Mouse (Mus musculus): ENCODE measurements around the gene Bco1. TPM values are rescaled to one million over a fixed set of nuclear protein-coding genes. Genes with fewer than 3 reads are reported as not detected.

The Bco1 gene
- polyA plus RNA-seq, 1 experiment from 2014 or later = 0.49 TPM

DNA sequence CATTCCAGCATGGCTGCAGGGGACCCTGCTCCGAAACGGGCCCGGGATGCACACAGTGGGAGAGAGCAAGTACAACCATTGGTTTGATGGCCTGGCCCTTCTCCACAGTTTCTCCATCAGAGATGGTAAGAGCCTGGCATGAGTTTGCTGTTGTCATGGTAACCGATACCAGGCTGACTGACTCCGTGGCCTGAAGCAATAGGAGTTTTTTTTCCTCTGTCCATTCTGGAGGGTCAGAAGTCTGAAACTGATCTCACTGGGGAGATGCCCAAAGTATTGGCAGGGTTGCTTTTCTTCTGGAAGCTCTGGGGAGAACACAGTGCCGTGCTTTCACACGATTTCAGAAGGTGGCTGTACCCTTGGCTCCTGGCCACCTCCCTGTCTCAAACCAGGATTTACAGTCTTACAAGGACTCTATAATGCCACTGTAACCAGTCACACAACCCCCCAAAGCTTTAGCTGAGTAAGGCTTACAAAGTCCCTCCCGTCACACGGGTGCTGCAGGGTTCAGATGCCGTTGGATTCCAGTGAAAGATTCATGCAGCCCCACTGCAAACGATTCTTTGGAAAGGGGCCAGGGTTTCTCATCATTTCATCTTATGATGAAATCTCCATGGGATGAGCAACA lies 2.0 kb downstream of the Bco1 start:
- no peaks in the 10 kb centered on the region for H3K27me3 ChIP-seq (ENCODE audit: control insufficient read depth, insufficient read depth, low read length)
- ATAC-seq (ENCODE audit: low FRiP score, low TSS enrichment) = peak; percentile 20; the same call in 1 of the 2 replicates
- no peak for TF ChIP-seq CTCF (IDR thresholded peaks at IDR 0.05; ENCODE audit: low read depth)
- no peak for TF ChIP-seq EP300 (optimal IDR thresholded peaks at IDR 0.05)
- H3K36me3 ChIP-seq (ENCODE audit: control insufficient read depth, insufficient read depth, low read length) = no peaks in the 10 kb centered on the region
- peak overlapping the region; percentile 25; the same call in 1 of the 2 replicates for H3K4me2 ChIP-seq (replicated peaks; ENCODE audit: low read depth)
- no peak for DNase-seq (ENCODE audit: low spot score)
- H3K27ac ChIP-seq (replicated peaks) = peak overlapping the region; percentile 53; the same call in 1 of the 2 replicates
- H3K4me1 ChIP-seq (replicated peaks; ENCODE audit: control insufficient read depth, insufficient read depth) = no peaks in the 10 kb centered on the region
- H3K4me3 ChIP-seq (ENCODE audit: low read depth, low read length) = no peak overlapping the region
- no peak overlapping the region for H3K9ac ChIP-seq (ENCODE audit: low read length)
- no peaks in the 10 kb centered on the region for H3K9me3 ChIP-seq (ENCODE audit: control insufficient read depth, low read length)
- WGBS = 25% methylated on average over 11 of the region's 11 CpGs

DNA sequence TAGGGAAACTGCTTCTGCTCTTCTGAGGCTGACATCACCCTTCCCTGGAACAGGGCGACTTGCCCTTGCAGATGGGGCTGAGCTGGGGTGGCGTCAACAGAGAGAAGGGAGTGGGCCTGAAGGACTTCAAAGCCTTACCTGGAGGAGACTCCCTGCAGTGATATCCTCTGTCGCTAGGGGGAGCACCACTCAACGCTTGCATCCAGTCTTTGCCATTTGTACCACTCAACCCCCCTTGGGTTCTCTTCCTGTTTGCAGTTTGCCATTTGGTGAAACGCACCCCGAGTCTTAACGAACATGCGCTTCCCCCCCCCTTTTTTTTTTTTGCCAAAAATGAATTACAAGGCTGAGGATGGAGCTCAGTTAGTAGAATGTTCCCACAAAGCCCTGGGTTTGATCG lies 11.9 kb downstream of the Bco1 start:
- Histone ChIP-seq H3K36me3 (ENCODE audit: control insufficient read depth, insufficient read depth, low read length) (no peaks in the 10 kb centered on the region), H3K9ac (ENCODE audit: low read length) (no peak overlapping the region), H3K4me3 (ENCODE audit: low read depth, low read length) (no peak overlapping the region), H3K4me2 (replicated peaks; ENCODE audit: low read depth) (no peak overlapping the region), H3K27me3 (ENCODE audit: control insufficient read depth, insufficient read depth, low read length) (no peaks in the 10 kb centered on the region), H3K4me1 (replicated peaks; ENCODE audit: control insufficient read depth, insufficient read depth) (no peaks in the 10 kb centered on the region), H3K9me3 (ENCODE audit: control insufficient read depth, low read length) (no peaks in the 10 kb centered on the region), H3K27ac (replicated peaks) (no peak overlapping the region)
- 10% methylated on average over 9 of the region's 9 CpGs for WGBS
- ATAC-seq (ENCODE audit: low FRiP score, low TSS enrichment) = peak; percentile 41; the same call in 1 of the 2 replicates
- peak; percentile 79 for DNase-seq (ENCODE audit: low spot score)
- TF ChIP-seq CTCF (IDR thresholded peaks at IDR 0.05; ENCODE audit: low read depth) (peak; percentile 91), EP300 (optimal IDR thresholded peaks at IDR 0.05) (no peak)

DNA sequence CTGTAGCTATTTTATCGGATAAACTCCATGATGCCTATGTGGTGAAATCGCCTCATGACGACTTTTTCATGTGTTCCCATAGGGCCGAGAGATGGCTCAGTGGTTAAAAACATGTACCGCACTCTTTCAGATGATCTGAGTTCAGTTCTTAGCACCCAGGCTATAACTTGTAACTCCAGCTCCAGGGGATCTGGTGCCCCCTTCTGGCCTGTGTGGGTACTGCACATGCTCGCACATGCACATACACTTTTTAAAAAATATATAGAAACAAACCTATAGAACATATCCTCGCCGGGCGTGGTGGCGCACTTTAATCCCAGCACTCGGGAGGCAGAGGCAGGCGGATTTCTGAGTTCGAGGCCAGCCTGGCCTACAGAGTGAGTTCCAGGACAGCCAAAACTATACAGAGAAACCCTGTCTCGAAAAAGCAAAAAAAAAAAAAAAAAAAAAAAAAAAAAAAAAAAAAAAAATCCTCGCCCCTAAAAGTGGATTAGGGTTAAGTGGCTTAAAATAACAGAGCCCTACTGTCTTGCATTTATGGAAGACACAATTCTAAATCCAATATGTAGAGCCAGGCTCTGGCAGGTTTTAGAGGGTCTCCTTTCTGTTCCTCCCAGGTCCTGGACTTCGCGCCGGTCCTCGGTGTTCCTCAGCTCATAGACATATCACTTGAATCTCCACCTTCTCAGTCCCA lies 13.5 kb downstream of the Bco1 start:
- no peak for ATAC-seq (ENCODE audit: low FRiP score, low TSS enrichment)
- WGBS = 91% methylated on average over 18 of the region's 19 CpGs
- Histone ChIP-seq H3K9me3 (ENCODE audit: control insufficient read depth, low read length) (no peaks in the 10 kb centered on the region), H3K4me2 (replicated peaks; ENCODE audit: low read depth) (no peak overlapping the region), H3K4me1 (replicated peaks; ENCODE audit: control insufficient read depth, insufficient read depth) (no peaks in the 10 kb centered on the region), H3K4me3 (ENCODE audit: low read depth, low read length) (no peak overlapping the region), H3K27me3 (ENCODE audit: control insufficient read depth, insufficient read depth, low read length) (no peaks in the 10 kb centered on the region), H3K9ac (ENCODE audit: low read length) (no peak overlapping the region), H3K36me3 (ENCODE audit: control insufficient read depth, insufficient read depth, low read length) (no peaks in the 10 kb centered on the region), H3K27ac (replicated peaks) (no peak overlapping the region)
- peak; percentile 43 for TF ChIP-seq CTCF (IDR thresholded peaks at IDR 0.05; ENCODE audit: low read depth)
- no peak for TF ChIP-seq EP300 (optimal IDR thresholded peaks at IDR 0.05)
- no peak for DNase-seq (ENCODE audit: low spot score)

DNA sequence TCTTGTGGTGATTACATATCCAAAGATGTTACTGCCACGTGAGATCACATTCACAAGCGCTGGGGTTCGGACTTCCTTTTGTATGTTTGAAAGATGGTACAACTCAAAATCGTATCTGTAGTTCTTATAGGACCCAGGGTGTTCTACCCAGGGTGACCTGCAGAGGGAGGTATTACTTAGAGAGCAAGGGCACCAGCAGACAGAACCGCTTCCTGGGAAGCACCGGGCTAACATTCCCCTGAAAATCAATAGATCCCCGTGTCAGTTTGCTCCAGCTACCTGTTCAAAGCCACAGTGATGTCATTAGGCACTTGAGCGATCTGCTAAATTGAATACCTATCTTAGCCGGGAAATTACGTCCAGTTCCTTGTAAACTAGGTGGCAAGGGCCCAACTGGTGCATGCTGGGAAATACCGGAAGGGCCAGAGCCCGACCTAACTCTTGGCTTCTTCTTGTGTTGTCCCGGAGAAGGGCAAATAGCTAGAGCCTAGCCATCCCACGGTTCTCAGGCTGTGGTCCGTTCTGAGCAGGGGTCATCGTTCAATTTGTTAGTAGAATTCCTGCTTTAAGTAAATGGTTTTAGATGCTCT lies 14.2 kb downstream of the Bco1 start:
- TF ChIP-seq CTCF (IDR thresholded peaks at IDR 0.05; ENCODE audit: low read depth) (peak; percentile 79), EP300 (optimal IDR thresholded peaks at IDR 0.05) (no peak)
- Histone ChIP-seq H3K4me3 (ENCODE audit: low read depth, low read length) (no peak overlapping the region), H3K4me2 (replicated peaks; ENCODE audit: low read depth) (no peak overlapping the region), H3K9me3 (ENCODE audit: control insufficient read depth, low read length) (no peaks in the 10 kb centered on the region), H3K27ac (replicated peaks) (no peak overlapping the region), H3K4me1 (replicated peaks; ENCODE audit: control insufficient read depth, insufficient read depth) (no peaks in the 10 kb centered on the region), H3K36me3 (ENCODE audit: control insufficient read depth, insufficient read depth, low read length) (no peaks in the 10 kb centered on the region), H3K27me3 (ENCODE audit: control insufficient read depth, insufficient read depth, low read length) (no peaks in the 10 kb centered on the region), H3K9ac (ENCODE audit: low read length) (no peak overlapping the region)
- no peak for ATAC-seq (ENCODE audit: low FRiP score, low TSS enrichment)
- WGBS = 50% methylated on average over 16 of the region's 16 CpGs
- DNase-seq (ENCODE audit: low spot score) = peak; percentile 80

DNA sequence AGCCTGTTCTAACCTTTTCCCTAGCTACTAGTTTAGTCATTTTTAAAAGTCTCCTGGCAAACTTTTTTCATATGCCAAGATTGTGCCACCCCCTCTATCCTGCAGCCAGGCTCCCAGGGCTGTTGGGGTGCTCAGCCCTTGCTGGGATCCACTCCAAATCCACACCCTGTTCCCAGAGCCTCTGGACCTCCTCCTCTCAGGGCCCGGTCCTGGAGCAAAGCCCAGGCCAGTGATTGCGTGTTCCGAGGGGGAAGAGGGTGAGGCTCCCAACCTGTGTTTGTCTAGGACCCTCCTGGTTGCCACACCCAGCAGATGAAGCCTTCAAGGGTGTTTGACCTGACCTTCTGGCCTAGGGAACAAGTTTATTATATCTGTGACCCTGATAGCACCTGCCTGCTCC lies 16.0 kb downstream of the Bco1 start:
- 40% methylated on average over 3 of the region's 3 CpGs for WGBS

DNA sequence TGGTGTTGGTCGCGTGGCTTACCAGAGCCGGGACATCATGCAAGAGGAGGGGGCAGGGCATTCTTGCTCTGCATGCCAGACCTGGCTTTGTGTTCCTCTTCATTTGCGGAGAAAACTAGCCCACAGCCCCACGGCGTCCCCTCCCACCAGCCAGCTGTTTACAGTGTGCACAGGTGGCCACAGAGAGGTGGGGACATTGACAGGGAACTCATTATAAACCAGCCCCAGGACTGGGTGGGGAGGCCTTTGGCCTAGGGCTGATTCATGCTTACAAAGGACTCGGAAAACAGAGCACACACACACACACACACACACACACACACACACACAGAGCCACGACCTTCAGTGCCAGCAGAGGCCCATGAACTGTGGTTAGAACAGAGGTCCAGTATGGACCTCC lies 16.6 kb downstream of the Bco1 start:
- no peaks in the 10 kb centered on the region for H3K36me3 ChIP-seq (ENCODE audit: control insufficient read depth, insufficient read depth, low read length)
- TF ChIP-seq CTCF (IDR thresholded peaks at IDR 0.05; ENCODE audit: low read depth) (no peak), EP300 (optimal IDR thresholded peaks at IDR 0.05) (no peak)
- no peak overlapping the region for H3K4me2 ChIP-seq (replicated peaks; ENCODE audit: low read depth)
- peak; percentile 86 for DNase-seq (ENCODE audit: low spot score)
- H3K27ac ChIP-seq (replicated peaks) = peak overlapping the region; percentile 67
- peak; percentile 83 for ATAC-seq (ENCODE audit: low FRiP score, low TSS enrichment)
- no peaks in the 10 kb centered on the region for H3K4me1 ChIP-seq (replicated peaks; ENCODE audit: control insufficient read depth, insufficient read depth)
- 36% methylated on average over 8 of the region's 8 CpGs for WGBS
- no peaks in the 10 kb centered on the region for H3K27me3 ChIP-seq (ENCODE audit: control insufficient read depth, insufficient read depth, low read length)
- no peaks in the 10 kb centered on the region for H3K9me3 ChIP-seq (ENCODE audit: control insufficient read depth, low read length)
- H3K4me3 ChIP-seq (ENCODE audit: low read depth, low read length) = no peak overlapping the region
- no peak overlapping the region for H3K9ac ChIP-seq (ENCODE audit: low read length)

More for the DNA sequence above, 16.0 kb downstream of the Bco1 start:
- DNase-seq (ENCODE audit: low spot score) (peak; percentile 73), ATAC-seq (ENCODE audit: low FRiP score, low TSS enrichment) (peak; percentile 34)
- peak overlapping the region; percentile 67 for H3K27ac ChIP-seq (replicated peaks)
- H3K9me3 ChIP-seq (ENCODE audit: control insufficient read depth, low read length) = no peaks in the 10 kb centered on the region
- no peak for TF ChIP-seq EP300 (optimal IDR thresholded peaks at IDR 0.05)
- TF ChIP-seq CTCF (IDR thresholded peaks at IDR 0.05; ENCODE audit: low read depth) = no peak
- no peak overlapping the region for H3K4me3 ChIP-seq (ENCODE audit: low read depth, low read length)
- H3K36me3 ChIP-seq (ENCODE audit: control insufficient read depth, insufficient read depth, low read length) = no peaks in the 10 kb centered on the region
- H3K27me3 ChIP-seq (ENCODE audit: control insufficient read depth, insufficient read depth, low read length) = no peaks in the 10 kb centered on the region
- H3K4me1 ChIP-seq (replicated peaks; ENCODE audit: control insufficient read depth, insufficient read depth) = no peaks in the 10 kb centered on the region
- no peak overlapping the region for H3K4me2 ChIP-seq (replicated peaks; ENCODE audit: low read depth)
- no peak overlapping the region for H3K9ac ChIP-seq (ENCODE audit: low read length)
